Mouse (Mus musculus): ENCODE data around the gene Trim17. TPM values are rescaled to one million over a fixed set of nuclear protein-coding genes. Genes with fewer than 3 reads are reported as not detected.

Trim17 gene
- polyA plus RNA-seq, 1 experiment = 0.22 TPM

GRCm38 (mm10) chr11:59000635-59001034, 46.1 kb downstream of the Trim17 start:
- H3ac ChIP-seq (ENCODE audit: control insufficient read depth, insufficient read length, low read depth) = no peak overlapping the region
- no peaks in the 10 kb centered on the region for H3K79me3 ChIP-seq (ENCODE audit: low read depth)
- H3K79me2 ChIP-seq (ENCODE audit: control insufficient read depth, insufficient read depth) = no peaks in the 10 kb centered on the region
- no peak for TF ChIP-seq USF1 (IDR thresholded peaks at IDR 0.05; ENCODE audit: low read depth)
- no peak for TF ChIP-seq CEBPB (IDR thresholded peaks at IDR 0.05; ENCODE audit: low read depth)
- TF ChIP-seq MYOG (IDR thresholded peaks at IDR 0.05; ENCODE audit: control insufficient read depth, extremely low read depth, insufficient read length) = no peak
- TF ChIP-seq MYOD1 (IDR thresholded peaks at IDR 0.05; ENCODE audit: control insufficient read depth, insufficient read length, low read depth) = no peak
- no peak for TF ChIP-seq FOSL1 (IDR thresholded peaks at IDR 0.05; ENCODE audit: insufficient read depth, low read length, poor library complexity, severe bottlenecking)
- TF ChIP-seq MAX (IDR thresholded peaks at IDR 0.05) = no peak
- TF ChIP-seq CTCF (IDR thresholded peaks at IDR 0.05; ENCODE audit: control insufficient read depth, insufficient read depth, insufficient read length) = no peak
- H3K27me3 ChIP-seq (ENCODE audit: control insufficient read depth, insufficient read depth, insufficient read length) = peaks cover 57% of the 10 kb centered on the region
- H3K36me3 ChIP-seq (ENCODE audit: control insufficient read depth, insufficient read depth) = no peaks in the 10 kb centered on the region
- no peak overlapping the region for H3K4me3 ChIP-seq (ENCODE audit: insufficient read depth, poor library complexity, severe bottlenecking)

- Histone ChIP-seq H3K79me2 (ENCODE audit: control insufficient read depth, insufficient read depth) (no peaks in the 10 kb centered on the region), H3K27me3 (ENCODE audit: control insufficient read depth, insufficient read depth, insufficient read length) (peaks cover 49% of the 10 kb centered on the region), H3K36me3 (ENCODE audit: control insufficient read depth, insufficient read depth) (no peaks in the 10 kb centered on the region), H3ac (ENCODE audit: control insufficient read depth, insufficient read length, low read depth) (no peak overlapping the region), H3K79me3 (ENCODE audit: low read depth) (no peaks in the 10 kb centered on the region), H3K4me3 (ENCODE audit: insufficient read depth, poor library complexity, severe bottlenecking) (no peak overlapping the region)
- TF ChIP-seq CEBPB (IDR thresholded peaks at IDR 0.05; ENCODE audit: low read depth) = no peak
- no peak for TF ChIP-seq MAX (IDR thresholded peaks at IDR 0.05)
- no peak for TF ChIP-seq USF1 (IDR thresholded peaks at IDR 0.05; ENCODE audit: low read depth)
Observed at GRCm38 (mm10) chr11:59002327-59003079, 48.0 kb downstream of the Trim17 start.

- H3K36me3 ChIP-seq (ENCODE audit: control insufficient read depth, insufficient read depth) = no peaks in the 10 kb centered on the region
- H3K79me2 ChIP-seq (ENCODE audit: control insufficient read depth, insufficient read depth) = no peaks in the 10 kb centered on the region
- no peak overlapping the region for H3ac ChIP-seq (ENCODE audit: control insufficient read depth, insufficient read length, low read depth)
- H3K79me3 ChIP-seq (ENCODE audit: low read depth) = no peaks in the 10 kb centered on the region
- peaks cover 48% of the 10 kb centered on the region for H3K27me3 ChIP-seq (ENCODE audit: control insufficient read depth, insufficient read depth, insufficient read length)
- TF ChIP-seq CTCF (IDR thresholded peaks at IDR 0.05; ENCODE audit: control insufficient read depth, insufficient read depth, insufficient read length) (peak; percentile 67), FOSL1 (IDR thresholded peaks at IDR 0.05; ENCODE audit: insufficient read depth, low read length, poor library complexity, severe bottlenecking) (no peak)
- no peak overlapping the region for H3K4me3 ChIP-seq (ENCODE audit: insufficient read depth, poor library complexity, severe bottlenecking)
Observed at GRCm38 (mm10) chr11:59015052-59015451, 60.6 kb downstream of the Trim17 start.

Small RNAs within 50 kb of the gene (microRNA-seq; reads per million reads assigned to microRNA genes)
- gene Gm44313 (ENCODE audit: borderline microRNAs expressed) = 0.24 reads per million

Other genes starting within 250 kb of the Trim17 start
- gene Olfr318, start 230.7 kb upstream of the Trim17 start, polyA plus RNA-seq (2012; fragmentation: generic; extraction: Trizol) = not detected
- gene Olfr317, start 215.5 kb upstream of the Trim17 start, polyA plus RNA-seq (2012; fragmentation: generic; extraction: Trizol) = not detected
- gene Olfr316, start 202.0 kb upstream of the Trim17 start, polyA plus RNA-seq (2012; fragmentation: generic; extraction: Trizol) = not detected
- gene Olfr315, start 181.5 kb upstream of the Trim17 start, polyA plus RNA-seq (2012; fragmentation: generic; extraction: Trizol) = not detected
- not detected for gene Olfr314, start 171.7 kb upstream of the Trim17 start, polyA plus RNA-seq (2012; fragmentation: generic; extraction: Trizol)
- not detected for gene Fam183b, start 152.7 kb upstream of the Trim17 start, polyA plus RNA-seq (2012; fragmentation: generic; extraction: Trizol)
- not detected for gene Olfr313, start 139.7 kb upstream of the Trim17 start, polyA plus RNA-seq (2012; fragmentation: generic; extraction: Trizol)
- not detected for gene Olfr312, start 125.4 kb upstream of the Trim17 start, polyA plus RNA-seq (2012; fragmentation: generic; extraction: Trizol)
- not detected for gene Olfr311, start 115.4 kb upstream of the Trim17 start, polyA plus RNA-seq (2012; fragmentation: generic; extraction: Trizol)
- 0.32 TPM for gene Gm12258, start 107.5 kb upstream of the Trim17 start, polyA plus RNA-seq (2012; fragmentation: generic; extraction: Trizol)
- gene 2810021J22Rik, start 87.5 kb upstream of the Trim17 start, polyA plus RNA-seq (2012; fragmentation: generic; extraction: Trizol) = 2.2 TPM
- gene Zfp39, start 50.5 kb upstream of the Trim17 start, polyA plus RNA-seq (2012; fragmentation: generic; extraction: Trizol) = 0.64 TPM
- not detected for gene Btnl10, start 36.8 kb upstream of the Trim17 start, polyA plus RNA-seq (2012; fragmentation: generic; extraction: Trizol)
- 245 TPM for gene Rnf187, start 15.8 kb upstream of the Trim17 start, polyA plus RNA-seq (2012; fragmentation: generic; extraction: Trizol)
- gene Hist3h2ba, start 5.8 kb upstream of the Trim17 start, polyA plus RNA-seq (2012; fragmentation: generic; extraction: Trizol) = 1.6 TPM
- 11.4 TPM for gene Hist3h2a, start within 50 bp of the Trim17 start, polyA plus RNA-seq (2012; fragmentation: generic; extraction: Trizol)
- 15.1 TPM for gene Trim11, start 23.4 kb downstream of the Trim17 start, polyA plus RNA-seq (2012; fragmentation: generic; extraction: Trizol)
- 0.02 TPM for gene Obscn, start 181.7 kb downstream of the Trim17 start, polyA plus RNA-seq (2012; fragmentation: generic; extraction: Trizol)
- 3.5 TPM for gene Iba57, start 209.1 kb downstream of the Trim17 start, polyA plus RNA-seq (2012; fragmentation: generic; extraction: Trizol)
- 0.02 TPM for gene Gjc2, start 228.5 kb downstream of the Trim17 start, polyA plus RNA-seq (2012; fragmentation: generic; extraction: Trizol)
- 81.0 TPM for gene Guk1, start 237.5 kb downstream of the Trim17 start, polyA plus RNA-seq (2012; fragmentation: generic; extraction: Trizol)
- gene Mrpl55, start 247.8 kb downstream of the Trim17 start, polyA plus RNA-seq (2012; fragmentation: generic; extraction: Trizol) = 44.7 TPM

Measured in C2C12 (cell line).